Mouse (Mus musculus) heart, postnatal 0 days (tissue): ENCODE results near the gene Fmc1. TPM values are rescaled to one million over a fixed set of nuclear protein-coding genes. Genes with fewer than 3 reads are reported as not detected.

Source experiments
- ATAC-seq: fragments of 200-750 bp; cut with Nextera tagmentation; 2 replicates; pipeline ENCODE4 v1.8.0; 2017; ENCODE audit warnings: low read depth, moderate number of reproducible peaks, moderate library complexity; ENCODE audit not compliant: insufficient read depth
- DNase-seq: peaks from one replicate; pipeline ENCODE4 v3.0.0-alpha.2; 2016; ENCODE audit warnings: low spot score
- H3K27ac ChIP-seq: fragments of 300-500 bp; sonication (generic); 2 replicates; pipeline ENCODE4 v1.5.1; 2014; ENCODE audit warnings: low read depth, mild to moderate bottlenecking
- H3K27me3 ChIP-seq: fragments of 300-500 bp; sonication (generic); 2 replicates; pipeline ENCODE4 v1.6.1; 2014; ENCODE audit warnings: low read length, mixed read lengths; ENCODE audit not compliant: control insufficient read depth, insufficient read depth
- H3K36me3 ChIP-seq: fragments of 300-500 bp; sonication (generic); replicated peaks from 2 replicates; pipeline ENCODE4 v1.6.1; 2014; ENCODE audit warnings: low read length, mixed read lengths; ENCODE audit not compliant: control insufficient read depth, insufficient read depth
- H3K4me1 ChIP-seq: fragments of 300-500 bp; sonication (generic); 2 replicates; pipeline ENCODE4 v1.6.1; 2014; ENCODE audit warnings: antibody characterized with exemption; ENCODE audit not compliant: control insufficient read depth, insufficient read depth
- H3K4me2 ChIP-seq: fragments of 300-500 bp; sonication (generic); 2 replicates; pipeline ENCODE4 v1.6.1; 2014; ENCODE audit warnings: low read depth, mild to moderate bottlenecking, low read length, moderate library complexity
- H3K4me3 ChIP-seq: fragments of 300-500 bp; sonication (generic); 2 replicates; pipeline ENCODE4 v1.5.1; 2014; ENCODE audit warnings: low read depth, low read length
- H3K9ac ChIP-seq: fragments of 300-500 bp; sonication (generic); replicated peaks from 2 replicates; pipeline ENCODE4 v1.6.1; 2014; ENCODE audit warnings: low read depth, low read length, mixed read lengths
- H3K9me3 ChIP-seq: fragments of 300-500 bp; sonication (generic); replicated peaks from 2 replicates; pipeline ENCODE4 v1.6.1; 2016; ENCODE audit warnings: low read length; ENCODE audit not compliant: control insufficient read depth
- CTCF ChIP-seq: IDR thresholded peaks from 2 replicates; pipeline ENCODE4 v1.5.1; 2016; ENCODE audit warnings: antibody characterized with exemption, control low read depth, low read depth
- EP300 ChIP-seq: IDR thresholded peaks from 2 replicates; pipeline ENCODE4 v1.6.1; 2016; ENCODE audit warnings: antibody characterized with exemption, low read depth
- WGBS: fragments of 180-500 bp; shearing (Covaris S2); extraction: QIAGEN DNeasy Blood & Tissue Kit; methylation state at CpG from one replicate; pipeline ENCODE4 v1.1.7; 2014; 5-methylcytosine and 5-hydroxymethylcytosine counted together
- polyA plus RNA-seq: library from polyadenylated mRNA; unstranded; fragments of >200 nt; fragmentation: Nextera tagmentation; extraction: Ambion mirVana; gene quantifications from 2 replicates; pipeline ENCODE4 v1.2.1, GENCODE M21; 2015
- total RNA-seq: library from RNA; depleted of rRNA; stranded (reverse); fragments of >200 nt; gene quantifications from 2 replicates; pipeline ENCODE4 v1.2.3, GENCODE M21; 2014; ENCODE audit warnings: low replicate concordance

Fmc1 gene
- total and polyA plus RNA-seq, 2 experiments from 2014 or later: 119 to 453 TPM

GRCm38 (mm10) chr6:38515201-38515600 lies 18.1 kb upstream of the Fmc1 start:
- no peak for DNase-seq

GRCm38 (mm10) chr6:38523851-38524250 lies 9.5 kb upstream of the Fmc1 start:
- H3K9ac ChIP-seq: no peak overlapping the region

More at GRCm38 (mm10) chr6:38515201-38515600, 18.1 kb upstream of the Fmc1 start:
- Histone ChIP-seq H3K9me3 (no peaks in the 10 kb centered on the region), H3K4me3 (no peak overlapping the region), H3K36me3 (no peaks in the 10 kb centered on the region), H3K4me1 (no peaks in the 10 kb centered on the region), H3K27me3 (no peaks in the 10 kb centered on the region), H3K9ac (no peak overlapping the region), H3K27ac (no peak overlapping the region), H3K4me2 (no peak overlapping the region)
- WGBS: 74% methylated on average over 4 of the region's 4 CpGs
- TF ChIP-seq EP300: no peak
- no peak for TF ChIP-seq CTCF
- ATAC-seq: no peak

GRCm38 (mm10) chr6:38531211-38531820 lies 2.0 kb upstream of the Fmc1 start:
- Histone ChIP-seq H3K9me3 (no peaks in the 10 kb centered on the region), H3K9ac (no peak overlapping the region), H3K4me2 (no peak overlapping the region), H3K4me1 (peaks cover 11% of the 10 kb centered on the region), H3K27ac (no peak overlapping the region), H3K36me3 (no peaks in the 10 kb centered on the region), H3K27me3 (no peaks in the 10 kb centered on the region), H3K4me3 (no peak overlapping the region)
- WGBS: 48% methylated on average over 5 of the region's 5 CpGs
- TF ChIP-seq EP300: no peak
- peak; percentile 62 for TF ChIP-seq CTCF
- ATAC-seq (no peak), DNase-seq (no peak)

More at GRCm38 (mm10) chr6:38523851-38524250, 9.5 kb upstream of the Fmc1 start:
- H3K27me3 ChIP-seq: no peaks in the 10 kb centered on the region
- no peak for DNase-seq
- no peak for ATAC-seq
- no peak overlapping the region for H3K4me2 ChIP-seq
- H3K4me1 ChIP-seq: no peaks in the 10 kb centered on the region
- H3K4me3 ChIP-seq: no peak overlapping the region
- WGBS: 22% methylated on average over 8 of the region's 8 CpGs
- H3K36me3 ChIP-seq: no peaks in the 10 kb centered on the region
- no peaks in the 10 kb centered on the region for H3K9me3 ChIP-seq
- no peak overlapping the region for H3K27ac ChIP-seq
- TF ChIP-seq CTCF (no peak), EP300 (no peak)

GRCm38 (mm10) chr6:38532500-38533420 lies 542 bp upstream of the Fmc1 start:
- Histone ChIP-seq H3K36me3 (no peaks in the 10 kb centered on the region), H3K4me3 (peak overlapping the region; percentile 71), H3K4me1 (peaks cover 14% of the 10 kb centered on the region), H3K27ac (peak overlapping the region; percentile 98), H3K9ac (peak overlapping the region; percentile 73), H3K9me3 (no peaks in the 10 kb centered on the region), H3K27me3 (no peaks in the 10 kb centered on the region), H3K4me2 (peak overlapping the region; percentile 86)
- TF ChIP-seq CTCF (no peak), EP300 (no peak)
- 8% methylated on average over 25 of the region's 25 CpGs for WGBS
- peak; percentile 5; the same call in 1 of the 2 replicates for ATAC-seq
- DNase-seq: no peak

- peak overlapping the region; percentile 80 for H3K4me2 ChIP-seq
- no peaks in the 10 kb centered on the region for H3K27me3 ChIP-seq
- DNase-seq: peak; percentile 93
- peak overlapping the region; percentile 71 for H3K4me3 ChIP-seq
- peak; percentile 96 for TF ChIP-seq CTCF
- TF ChIP-seq EP300: peak; percentile 64; the same call in 1 of the 2 replicates
- WGBS: under 1% methylated on average over 53 of the region's 53 CpGs
- peaks cover 14% of the 10 kb centered on the region for H3K4me1 ChIP-seq
- H3K9ac ChIP-seq: peak overlapping the region; percentile 82
- H3K9me3 ChIP-seq: no peaks in the 10 kb centered on the region
- 0 out of 2 replicates have a peak, but pooled peaks cover 1% of the 10 kb centered on the region for H3K36me3 ChIP-seq
- peak overlapping the region; percentile 98 for H3K27ac ChIP-seq
- peak; percentile 76 for ATAC-seq
Measured at GRCm38 (mm10) chr6:38534640-38535365, 1.5 kb downstream of the Fmc1 start.
